Comparison of ENCODE assay signal across 17 mouse cellular contexts in genomic region chr5:135044575-135044974, GRCm38 (mm10). TPM values are rescaled to one million over a fixed set of nuclear protein-coding genes. Genes with fewer than 3 reads are reported as not detected.
"Had no signal": no experiment of that assay in that cellular context is flagged by ENCODE, and none has a peak within 500 bp of the region (broad histone marks: within the 10 kb centered on the region; RNA-seq: fewer than 3 reads in every experiment).

No protein-coding gene starts in this region.

- ATAC-seq: liver, postnatal 0 days; lung, postnatal 0 days; midbrain, embryonic 13.5 days; midbrain, embryonic 15.5 days had no signal

- DNase-seq: liver, postnatal 0 days; lung, adult 2 months; lung, postnatal 14 days; lung, postnatal 36 days; retina, postnatal 1 day; right cerebral cortex, postnatal 14 days; right cerebral cortex, postnatal 4 days; spleen, adult 18-20 months; thymus, adult 18-20 months; thymus, postnatal 14 days; thymus, postnatal 36 days had no signal

RNA-seq across cellular contexts. Expression of gene Vps37d, which starts 33.5 kb away (rescaled TPM):
- total RNA-seq: megakaryocyte progenitor cell, adult 5-6 weeks; monocyte, adult 5-6 weeks; neutrophil, adult 5-6 weeks had no signal
